Mouse (Mus musculus) liver, adult 2 months (tissue): ENCODE data around the gene Sgms2.

Source experiments
- CTCF ChIP-seq: fragments of 200-500 bp; IDR thresholded peaks from 2 replicates; pipeline ENCODE4 v1.5.1; 2011; ENCODE audit warnings: low read depth, low read length, control low read depth
- POLR2A ChIP-seq: fragments of 200-500 bp; IDR thresholded peaks from 2 replicates; pipeline ENCODE4 v1.6.1; 2011; ENCODE audit warnings: low read length, control low read depth; ENCODE audit not compliant: insufficient read depth; ENCODE audit errors: extremely low read depth

DNA sequence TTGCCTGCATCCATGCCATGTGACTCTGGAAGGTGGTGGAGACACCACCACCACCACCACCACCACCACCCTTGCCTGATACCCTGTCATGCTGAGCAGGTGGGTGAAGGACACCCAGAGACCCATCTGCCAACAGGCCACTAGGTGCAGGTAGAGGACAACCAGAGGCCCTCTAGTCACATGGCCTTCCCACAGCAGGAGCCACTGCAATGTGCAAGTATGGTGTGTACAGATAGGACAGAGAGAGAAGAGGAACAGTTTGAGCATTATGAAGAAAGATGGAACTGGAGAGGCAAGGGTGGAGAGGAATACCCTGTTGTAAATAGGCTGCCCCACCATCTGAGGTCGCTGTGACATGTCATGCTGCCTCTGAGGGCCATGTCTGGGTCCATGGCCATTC, 3.9 kb upstream of the Sgms2 start:
- TF ChIP-seq CTCF (peak; percentile 41), POLR2A (no peak)
